Mouse (Mus musculus): ENCODE results near the gene Stk38l.

- TF ChIP-seq POLR2A (IDR thresholded peaks at IDR 0.05; ENCODE audit: borderline replicate concordance, low read depth, low read length) (no peak), CTCF (IDR thresholded peaks at IDR 0.05; ENCODE audit: low read depth, low read length) (no peak)
Measured at GRCm38 (mm10) chr6:146719606-146720005, 5.2 kb upstream of the Stk38l start.

Measured in bone marrow macrophage, adult 2 months (primary cell).